In genomic region chr4:149734246-149734645, GRCm38 (mm10) we compare ENCODE assay signal across 11 mouse cellular contexts. TPM values are rescaled to one million over a fixed set of nuclear protein-coding genes. Genes with fewer than 3 reads are reported as not detected.
DNase-seq lines count a peak whose midpoint lies in the region; ATAC-seq lines count a peak whose summit lies in the region.
"Had no signal": no experiment of that assay in that cellular context is flagged by ENCODE, and none has a peak within 500 bp of the region (broad histone marks: within the 10 kb centered on the region; RNA-seq: fewer than 3 reads in every experiment).

No protein-coding gene starts in this region.

- ATAC-seq in kidney, embryonic 14.5 days (ENCODE audit: low FRiP score, low TSS enrichment), result no peak
- ATAC-seq in hindbrain, embryonic 11.5 days (ENCODE audit: low FRiP score), result no peak
- ATAC-seq in midbrain, embryonic 16.5 days, result no peak
- no peak for ATAC-seq in erythroid progenitor cell, adult 5-6 weeks (replicated peaks; ENCODE audit: low FRiP score, poor library complexity, severe bottlenecking)

- H3K36me3 ChIP-seq in kidney, embryonic 14.5 days (ENCODE audit: control insufficient read depth, insufficient read depth, low read length), result peaks cover 27% of the 10 kb centered on the region
- peaks cover 3% of the 10 kb centered on the region; the same call in 1 of the 2 replicates for H3K36me3 ChIP-seq in hindbrain, embryonic 11.5 days (ENCODE audit: control insufficient read depth, insufficient read depth, low read length)
- peaks cover 14% of the 10 kb centered on the region for H3K36me3 ChIP-seq in midbrain, embryonic 16.5 days (ENCODE audit: control insufficient read depth, insufficient read depth, low read length)

- H3K4me1 ChIP-seq in kidney, embryonic 14.5 days (ENCODE audit: control insufficient read depth, insufficient read depth, low read length), result peaks cover 53% of the 10 kb centered on the region
- H3K4me1 ChIP-seq in hindbrain, embryonic 11.5 days (replicated peaks; ENCODE audit: control insufficient read depth, insufficient read depth, low read length), result peaks cover 23% of the 10 kb centered on the region
- peaks cover 45% of the 10 kb centered on the region for H3K4me1 ChIP-seq in midbrain, embryonic 16.5 days (ENCODE audit: control insufficient read depth, insufficient read depth, low read length)

- no peak overlapping the region for H3K4me2 ChIP-seq in kidney, embryonic 14.5 days (replicated peaks; ENCODE audit: low read depth, low read length)
- no peak overlapping the region for H3K4me2 ChIP-seq in hindbrain, embryonic 11.5 days (replicated peaks; ENCODE audit: low read depth, low read length)
- peak overlapping the region; percentile 32 for H3K4me2 ChIP-seq in midbrain, embryonic 16.5 days (ENCODE audit: low read length)
- H3K4me2 ChIP-seq: liver, embryonic 11.5 days had no signal

- 0 out of 2 replicates have a peak overlapping the region, but pooled peaks have one; percentile 37 for H3K9ac ChIP-seq in kidney, embryonic 14.5 days (ENCODE audit: low read depth, low read length)
- no peak overlapping the region for H3K9ac ChIP-seq in hindbrain, embryonic 11.5 days (ENCODE audit: low read depth, low read length)
- no peak overlapping the region; the same call in 1 of the 2 replicates for H3K9ac ChIP-seq in midbrain, embryonic 16.5 days (ENCODE audit: low read depth, low read length)

- peak; percentile 66 for DNase-seq in cerebellum, adult 11-12 months
- no peak for DNase-seq in cerebellum, postnatal 10 days
- DNase-seq in kidney, adult 11 months, result no peak
- DNase-seq in hindbrain, embryonic 11.5 days (ENCODE audit: low spot score), result no peak
- no peak for DNase-seq in thymus, postnatal 14 days

- WGBS in kidney, embryonic 14.5 days, result 85% methylated on average over 6 of the region's 6 CpGs
- 89% methylated on average over 6 of the region's 6 CpGs for WGBS in hindbrain, embryonic 11.5 days
- WGBS in midbrain, embryonic 16.5 days, result 89% methylated on average over 6 of the region's 6 CpGs

- peak overlapping the region; percentile 31; the same call in 1 of the 2 replicates for H3K27ac ChIP-seq in kidney, embryonic 14.5 days (ENCODE audit: low read depth, low read length)
- H3K27ac ChIP-seq in hindbrain, embryonic 11.5 days (ENCODE audit: low read depth, low read length), result peak overlapping the region; percentile 49; the same call in 1 of the 2 replicates
- H3K27ac ChIP-seq in midbrain, embryonic 16.5 days (ENCODE audit: low read length), result peak overlapping the region; percentile 65

- no peak overlapping the region for H3K4me3 ChIP-seq in kidney, embryonic 14.5 days (ENCODE audit: low read length)
- no peak overlapping the region for H3K4me3 ChIP-seq in hindbrain, embryonic 11.5 days (ENCODE audit: low read depth, low read length)
- no peak overlapping the region for H3K4me3 ChIP-seq in midbrain, embryonic 16.5 days (ENCODE audit: low read depth, low read length)
- H3K4me3 ChIP-seq: heart, embryonic 10.5 days had no signal

- H3K9me3 ChIP-seq in kidney, embryonic 14.5 days (ENCODE audit: control insufficient read depth, low read length), result no peaks in the 10 kb centered on the region
- H3K9me3 ChIP-seq in hindbrain, embryonic 11.5 days (ENCODE audit: control insufficient read depth, low read length), result no peaks in the 10 kb centered on the region
- H3K9me3 ChIP-seq in midbrain, embryonic 16.5 days (replicated peaks; ENCODE audit: control insufficient read depth, low read length, poor library complexity, severe bottlenecking), result no peaks in the 10 kb centered on the region
- H3K9me3 ChIP-seq: G1E; heart, embryonic 10.5 days had no signal

- H3K27me3 ChIP-seq in kidney, embryonic 14.5 days (ENCODE audit: control insufficient read depth, insufficient read depth, low read length), result no peaks in the 10 kb centered on the region
- no peaks in the 10 kb centered on the region for H3K27me3 ChIP-seq in hindbrain, embryonic 11.5 days (ENCODE audit: control insufficient read depth, insufficient read depth, low read length)
- H3K27me3 ChIP-seq in midbrain, embryonic 16.5 days (ENCODE audit: control insufficient read depth, insufficient read depth, low read depth, low read length), result no peaks in the 10 kb centered on the region

RNA-seq across cellular contexts. Expression of gene Tmem201, which starts 3.6 kb away (rescaled TPM):
- 28.3 and 29.1 TPM in 2 replicates for polyA plus RNA-seq in kidney, embryonic 14.5 days (2014; fragmentation: Nextera tagmentation; extraction: Ambion mirVana)
- polyA plus RNA-seq in hindbrain, embryonic 11.5 days (2014; fragmentation: Nextera tagmentation; extraction: Ambion mirVana), result 17.9 and 19.3 TPM in 2 replicates
- polyA plus RNA-seq in midbrain, embryonic 16.5 days (2015; fragmentation: Nextera tagmentation; extraction: Ambion mirVana), result 46.3 and 47.8 TPM in 2 replicates
- 1.8 and 2.5 TPM in 2 replicates for total RNA-seq in erythroid progenitor cell, adult 5-6 weeks (2015; ENCODE audit: low replicate concordance)
- total RNA-seq in erythroid progenitor cell, adult 5-6 weeks (2017; ENCODE audit: low replicate concordance), result 0.53 and 1.7 TPM in 2 replicates

RNA-seq across cellular contexts. Expression of gene Pik3cd, which starts 31.9 kb away (rescaled TPM):
- 1.8 and 5.5 TPM in 2 replicates for polyA plus RNA-seq in kidney, embryonic 14.5 days (2014; fragmentation: Nextera tagmentation; extraction: Ambion mirVana)
- 10.1 and 11.3 TPM in 2 replicates for polyA plus RNA-seq in hindbrain, embryonic 11.5 days (2014; fragmentation: Nextera tagmentation; extraction: Ambion mirVana)
- polyA plus RNA-seq in midbrain, embryonic 16.5 days (2015; fragmentation: Nextera tagmentation; extraction: Ambion mirVana), result 13.9 and 15.7 TPM in 2 replicates
- total RNA-seq in erythroid progenitor cell, adult 5-6 weeks (2015; ENCODE audit: low replicate concordance), result 5.9 and 8.6 TPM in 2 replicates
- total RNA-seq in erythroid progenitor cell, adult 5-6 weeks (2017; ENCODE audit: low replicate concordance), result 7.8 and 16.3 TPM in 2 replicates

RNA-seq across cellular contexts. Expression of gene Slc25a33, which starts 39.8 kb away (rescaled TPM):
- 15.5 and 19.3 TPM in 2 replicates for polyA plus RNA-seq in kidney, embryonic 14.5 days (2014; fragmentation: Nextera tagmentation; extraction: Ambion mirVana)
- polyA plus RNA-seq in hindbrain, embryonic 11.5 days (2014; fragmentation: Nextera tagmentation; extraction: Ambion mirVana), result 22.0 and 23.6 TPM in 2 replicates
- 28.8 and 29.1 TPM in 2 replicates for polyA plus RNA-seq in midbrain, embryonic 16.5 days (2015; fragmentation: Nextera tagmentation; extraction: Ambion mirVana)
- 1.1 TPM in 1 of 2 replicates, not detected in the other for total RNA-seq in erythroid progenitor cell, adult 5-6 weeks (2015; ENCODE audit: low replicate concordance)
- 0.64 TPM in 1 of 2 replicates, not detected in the other for total RNA-seq in erythroid progenitor cell, adult 5-6 weeks (2017; ENCODE audit: low replicate concordance)
